Mouse (Mus musculus) gastrocnemius, postnatal 25 days (tissue): ENCODE results near the gene Mbd6. TPM values are rescaled to one million over a fixed set of nuclear protein-coding genes. Genes with fewer than 3 reads are reported as not detected.

ENCODE experiments used
- DNase-seq: peaks from one replicate; pipeline ENCODE4 v3.0.0; 2022
- total RNA-seq, 2 experiments: library from RNA; stranded (reverse); gene quantifications; 1 replicate in 1 of 2; 2 replicates in 1 of 2; pipeline ENCODE4 v1.2.3; 2021

The Mbd6 gene
- total RNA-seq, 2 experiments from 2014 or later, result 12.7 to 14.3 TPM

DNA sequence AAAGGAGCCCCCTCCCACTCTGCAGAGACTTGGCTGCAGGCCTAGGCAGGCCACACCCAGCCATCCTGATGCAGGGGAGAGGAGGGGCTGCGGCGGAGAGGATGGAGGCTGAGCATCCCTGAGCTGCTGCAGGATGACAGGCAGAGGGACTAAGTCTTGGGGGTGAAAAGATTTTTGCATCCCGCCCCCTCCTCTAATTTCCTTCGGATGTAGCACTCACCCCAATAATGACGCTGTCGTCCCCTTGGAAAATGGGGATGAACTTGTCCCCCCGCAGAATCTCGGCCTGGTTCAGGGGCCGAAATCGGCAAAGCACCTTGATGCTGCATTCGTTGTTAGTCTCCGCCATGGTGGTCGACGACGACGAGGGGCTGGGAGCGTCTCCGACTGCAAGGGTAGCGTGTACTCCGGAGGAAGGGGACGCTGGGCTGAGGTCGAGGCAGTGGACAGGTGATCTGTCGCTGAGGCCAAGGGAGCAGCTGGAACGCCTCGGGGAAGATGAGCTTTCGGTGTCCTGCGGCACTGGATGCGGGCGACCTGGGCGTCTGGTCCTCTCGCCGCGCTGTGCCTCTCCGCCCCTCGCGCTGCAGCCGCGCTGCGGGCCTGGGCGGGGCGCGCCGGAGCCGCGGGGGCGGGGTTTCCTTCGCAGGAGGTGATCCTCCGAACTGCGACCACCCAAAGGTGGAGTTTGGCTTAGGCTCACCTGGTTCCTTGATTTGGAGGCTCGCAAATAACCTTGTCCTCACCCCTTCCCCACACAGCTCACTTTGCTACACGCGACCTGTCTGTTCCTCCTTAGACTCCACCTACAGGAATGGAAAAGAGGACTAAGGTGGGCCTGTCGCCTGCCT is 26.0 kb downstream of the Mbd6 start, which contains the start of gene Kif5a:
Gene Kif5a, minus strand, starts transcription at position 801 of the 851 bp plus-strand sequence.
- no peak for DNase-seq

DNA sequence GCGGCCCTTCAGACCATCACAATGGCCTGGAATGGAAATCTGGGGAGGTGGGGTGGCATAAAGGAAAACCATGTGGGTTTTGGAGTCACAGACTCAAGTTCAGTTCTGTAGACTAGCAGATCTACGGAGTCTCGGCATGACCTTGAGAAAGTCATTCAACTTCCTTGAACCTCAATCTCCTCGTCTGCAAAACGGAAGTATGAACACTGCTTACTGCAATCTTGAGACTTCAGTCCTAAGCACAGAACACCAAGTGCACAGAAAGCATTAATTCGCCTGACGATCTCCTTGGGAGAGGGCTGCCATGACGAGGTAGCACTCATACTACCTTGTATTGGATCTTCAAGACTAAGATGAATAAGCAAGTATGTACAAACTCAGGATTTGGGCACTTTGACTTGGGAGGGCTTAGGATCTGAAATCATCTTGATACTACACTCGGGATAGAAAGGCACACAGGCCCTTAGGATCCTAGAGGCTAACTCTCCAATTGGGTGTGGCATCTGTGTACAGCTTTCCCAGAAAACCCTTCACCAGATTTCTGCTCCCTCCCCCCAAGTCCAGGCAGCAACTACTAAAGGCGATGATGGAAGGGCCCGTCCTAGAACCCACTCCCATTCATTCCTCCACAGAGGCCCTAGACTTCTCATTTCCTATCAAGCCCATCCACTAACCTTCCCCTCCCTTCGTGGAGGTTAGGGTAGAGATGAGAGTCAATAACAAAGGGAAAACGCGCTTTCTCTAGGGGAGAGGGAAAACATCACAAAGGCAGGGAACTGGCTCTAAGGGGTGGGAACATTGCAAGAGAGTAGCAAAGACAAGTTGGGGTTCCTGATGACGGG is 26.9 kb downstream of the Mbd6 start:
- DNase-seq, result no peak

DNA sequence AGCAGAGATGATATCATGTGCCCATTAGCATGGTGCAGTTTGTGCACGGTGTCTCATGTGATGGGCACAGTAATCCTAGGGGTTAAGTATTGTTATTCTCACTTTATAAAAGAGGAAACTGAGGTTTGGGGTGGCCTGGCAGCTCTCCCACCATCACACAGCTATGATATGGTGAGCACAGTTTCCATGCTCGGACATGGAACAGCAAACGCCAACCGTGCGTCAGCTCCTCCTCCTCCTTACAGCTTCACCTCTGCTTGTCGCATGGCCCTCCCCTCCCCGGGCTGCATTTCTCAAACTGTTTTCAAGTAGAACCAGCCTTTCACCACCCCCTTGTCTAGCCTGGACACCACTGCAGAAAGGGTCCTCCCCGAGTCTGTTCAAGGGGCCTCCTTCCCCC is 30.3 kb downstream of the Mbd6 start:
- no peak for DNase-seq

DNA sequence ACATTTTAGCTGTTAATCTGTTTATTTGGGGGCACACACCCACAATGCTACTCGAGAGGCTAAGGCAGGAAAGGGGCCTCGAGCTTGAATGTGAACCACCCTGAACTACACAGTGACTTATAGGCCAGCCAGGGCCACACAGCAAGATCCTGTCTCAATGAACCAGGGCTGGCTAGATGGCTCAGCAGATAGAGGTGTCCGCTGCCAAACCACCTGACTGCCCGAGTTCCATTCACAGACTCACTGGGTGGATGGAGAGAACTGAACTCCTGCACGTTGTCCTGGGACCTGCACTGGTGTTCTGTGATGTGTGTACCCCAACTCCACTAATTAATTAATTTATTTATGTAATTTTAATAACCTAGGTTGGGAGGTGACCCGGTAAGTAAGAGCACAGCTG is 31.0 kb downstream of the Mbd6 start:
- DNase-seq, result no peak

DNA sequence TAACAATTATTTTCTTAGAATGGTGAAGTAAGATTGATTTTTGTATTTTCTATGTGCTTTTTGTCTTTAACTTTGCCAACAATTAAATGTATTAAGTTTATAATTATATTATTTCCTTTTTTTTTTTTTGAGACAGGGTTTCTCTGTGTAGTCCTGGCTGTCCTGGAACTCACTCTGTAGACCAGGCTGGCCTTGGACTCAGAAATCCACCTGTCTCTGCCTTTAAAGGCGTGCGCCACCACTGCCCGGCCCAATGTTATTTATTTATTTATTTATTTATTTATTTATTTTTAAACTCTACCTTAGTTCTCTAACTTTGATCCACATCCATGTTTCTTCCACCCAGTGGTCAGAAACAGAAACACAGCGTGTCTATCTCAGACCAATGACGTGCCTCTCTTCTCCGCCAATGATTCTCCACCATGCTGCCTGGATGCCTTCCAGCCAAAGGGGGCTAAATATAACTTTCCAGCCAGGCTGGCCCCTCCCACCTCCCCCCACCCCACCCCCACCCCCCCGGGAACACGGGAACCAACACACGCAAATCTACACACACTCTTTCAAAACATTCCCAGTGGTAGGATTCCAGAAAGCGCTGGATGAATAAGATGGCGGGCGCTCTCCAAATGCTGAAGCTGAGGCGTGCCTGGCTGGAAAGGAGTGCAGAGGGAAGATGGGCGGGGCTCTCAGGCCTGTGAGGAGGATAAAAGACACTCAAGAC is 33.0 kb downstream of the Mbd6 start:
- no peak for DNase-seq

DNA sequence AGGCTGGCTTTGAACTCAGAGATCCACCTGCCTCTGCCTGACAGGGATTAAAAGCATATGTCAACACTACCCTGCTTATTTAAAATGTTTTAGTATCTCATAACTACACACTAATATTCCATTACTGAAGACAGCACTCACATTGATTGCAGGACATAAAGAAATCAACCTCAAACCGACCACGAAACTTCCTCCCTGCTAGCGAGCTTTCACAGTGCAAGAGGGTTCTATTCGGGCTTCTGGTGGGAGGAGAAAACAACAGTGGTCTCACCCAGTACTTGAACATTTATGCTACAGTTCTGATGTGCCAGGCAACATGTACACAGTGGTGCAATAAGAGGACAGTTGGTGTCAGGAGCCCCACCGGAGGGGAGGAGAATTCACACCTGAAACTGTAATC is 38.0 kb downstream of the Mbd6 start:
- DNase-seq, result no peak

DNA sequence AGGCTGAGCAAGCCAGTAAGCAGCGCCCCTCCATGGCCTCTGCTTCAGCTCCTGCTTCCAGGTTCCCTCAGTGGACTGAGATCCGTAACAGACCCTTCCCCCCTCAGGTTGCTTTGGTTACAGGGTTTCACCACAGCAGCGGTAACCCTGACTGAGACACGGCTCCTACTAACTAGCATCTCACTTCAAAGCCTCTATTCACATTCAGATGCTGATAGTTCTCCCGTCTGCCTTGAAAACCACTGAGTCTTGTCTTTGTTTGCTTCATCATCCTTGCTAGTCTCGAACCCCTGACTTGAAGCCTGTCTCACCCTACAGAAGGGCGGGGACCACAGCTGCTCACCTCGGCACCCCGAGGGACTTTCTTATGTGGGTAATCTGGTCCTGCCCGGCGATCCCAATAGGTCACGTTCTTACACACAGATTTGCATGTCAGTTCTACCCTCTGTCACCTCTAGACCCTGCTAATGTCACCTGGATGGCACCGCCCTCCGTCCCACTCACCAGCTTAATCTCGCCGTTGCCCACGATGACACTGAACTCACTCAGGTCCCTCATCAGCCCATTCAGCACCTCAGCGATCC is 50.5 kb downstream of the Mbd6 start:
- DNase-seq, result no peak

DNA sequence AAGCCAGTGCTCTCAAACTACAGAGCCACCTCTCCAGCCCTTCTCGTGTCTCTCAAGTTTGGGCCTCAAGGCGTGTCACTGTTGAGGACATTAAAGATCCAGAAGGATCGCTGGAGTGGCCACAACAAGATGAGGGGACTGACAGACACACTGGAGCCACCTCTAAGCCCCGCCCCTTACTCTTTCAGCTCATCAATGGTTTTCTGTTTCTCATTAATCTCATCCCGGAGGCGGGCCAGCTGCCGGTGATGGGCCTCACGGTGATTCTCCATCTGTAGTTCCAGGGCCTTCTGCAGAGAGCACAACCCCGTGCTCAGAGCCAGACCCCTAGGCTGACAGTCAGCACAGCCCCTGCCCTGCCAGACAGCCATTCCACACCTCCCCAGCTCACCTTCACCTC is 52.3 kb downstream of the Mbd6 start:
- DNase-seq, result no peak

DNA sequence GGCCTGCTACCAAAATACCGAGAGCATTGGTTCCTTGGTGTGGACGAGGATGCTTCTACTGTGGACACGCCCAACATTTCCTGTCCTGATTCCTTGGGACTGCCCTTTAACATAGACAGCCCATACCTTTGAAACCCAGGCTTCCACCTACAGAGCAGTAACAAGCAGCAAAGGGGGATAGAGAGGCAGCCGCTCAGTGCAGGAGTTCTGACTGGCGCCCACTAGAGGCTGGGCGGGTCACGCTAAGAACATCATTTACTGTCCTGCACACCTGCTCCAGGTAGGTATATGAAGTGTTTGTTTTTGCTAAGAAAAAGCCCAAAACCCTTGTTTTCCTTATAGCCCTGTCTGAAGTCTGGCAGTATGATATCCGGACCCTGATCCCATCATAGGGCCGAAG is 55.7 kb downstream of the Mbd6 start:
- no peak for DNase-seq

Other genes starting within 250 kb of the Mbd6 start
- 1 to 10 TPM; 7.9 to 9.5 TPM for gene Mettl1, start 247.6 kb downstream of the Mbd6 start, total RNA-seq
- gene Eef1akmt3, start 247.5 kb downstream of the Mbd6 start, total RNA-seq, result under 1 TPM; 0.15 to 0.24 TPM
- gene Cyp27b1, start 240.8 kb downstream of the Mbd6 start, total RNA-seq, result under 1 TPM; 0.10 to 0.19 TPM
- gene March9, start 228.8 kb downstream of the Mbd6 start, total RNA-seq, result under 1 TPM; 0.62 to 0.82 TPM
- gene Cdk4, start 225.5 kb downstream of the Mbd6 start, total RNA-seq, result 10 to 100 TPM; 43.3 to 46.9 TPM
- 10 to 100 TPM; 24.1 to 28.8 TPM for gene Tspan31, start 218.8 kb downstream of the Mbd6 start, total RNA-seq
- gene Agap2, start 213.7 kb downstream of the Mbd6 start, total RNA-seq, result 1 to 10 TPM; 2.0 to 2.4 TPM
- gene Os9, start 167.9 kb downstream of the Mbd6 start, total RNA-seq, result 10 to 100 TPM; 11.3 to 13.9 TPM
- gene B4galnt1, start 123.8 kb downstream of the Mbd6 start, total RNA-seq, result under 1 TPM; 0.78 to 1.00 TPM
- gene Slc26a10, start 108.4 kb downstream of the Mbd6 start, total RNA-seq, result 1 to 10 TPM; 3.3 to 6.5 TPM
- gene Arhgef25, start 98.9 kb downstream of the Mbd6 start, total RNA-seq, result 1 to 10 TPM; 8.7 to 9.3 TPM
- gene Dtx3, start 93.3 kb downstream of the Mbd6 start, total RNA-seq, result 10 to 100 TPM; 18.9 to 19.6 TPM
- gene Pip4k2c, start 77.4 kb downstream of the Mbd6 start, total RNA-seq, result 1 to 10 TPM; 4.7 to 6.9 TPM
- gene Kif5a, start 25.7 kb downstream of the Mbd6 start, total RNA-seq, result under 1 TPM; 0.18 to 0.62 TPM
- 10 to 100 TPM; 88.3 to 90.8 TPM for gene Dctn2, start 22.6 kb downstream of the Mbd6 start, total RNA-seq
- gene Mars, start 22.8 kb upstream of the Mbd6 start, total RNA-seq, result 10 to 100 TPM; 48.3 to 53.5 TPM
- gene Arhgap9, start 32.9 kb upstream of the Mbd6 start, total RNA-seq, result 1 to 10 TPM; 1.4 to 1.7 TPM
- gene Gli1, start 53.0 kb upstream of the Mbd6 start, total RNA-seq, result 1 to 10 TPM in 1 of 2 experiments, under 1 TPM in 1; 0.74 to 1.5 TPM
- not detected for gene Inhbe, start 65.4 kb upstream of the Mbd6 start, total RNA-seq
- gene Inhbc, start 81.4 kb upstream of the Mbd6 start, total RNA-seq, result not detected
- 100 to 1,000 TPM in 1 of 2 experiments, 10 to 100 TPM in 1; 97.8 to 120 TPM for gene R3hdm2, start 91.3 kb upstream of the Mbd6 start, total RNA-seq
- gene Stac3, start 212.7 kb upstream of the Mbd6 start, total RNA-seq, result 100 to 1,000 TPM; 308 to 367 TPM
- 10 to 100 TPM; 11.4 to 15.1 TPM for gene Ndufa4l2, start 225.9 kb upstream of the Mbd6 start, total RNA-seq
- gene Shmt2, start 233.4 kb upstream of the Mbd6 start, total RNA-seq, result 10 to 100 TPM; 24.9 to 26.6 TPM
- gene Nxph4, start 245.5 kb upstream of the Mbd6 start, total RNA-seq, result under 1 TPM; 0.26 to 0.32 TPM